ENCODE assay signal across 23 mouse cellular contexts in genomic region chr10:5141471-5141870, GRCm38 (mm10).
DNase-seq lines count a peak whose midpoint lies in the region; ATAC-seq and TF ChIP-seq lines count a peak whose summit lies in the region.
"Had no signal": no experiment of that assay in that cellular context is flagged by ENCODE, and none has a peak within 500 bp of the region (broad histone marks: within the 10 kb centered on the region; RNA-seq: fewer than 3 reads in every experiment).

No protein-coding gene starts in this region.

- H3K4me3 ChIP-seq in embryonic fibroblast, embryonic 13.5 days (ENCODE audit: insufficient read depth, low read length): no peak overlapping the region
- H3K4me3 ChIP-seq in myocyte: no peak overlapping the region

- H3K79me2 ChIP-seq in myocyte (ENCODE audit: control insufficient read depth, insufficient read depth): no peaks in the 10 kb centered on the region

- peaks cover 6% of the 10 kb centered on the region for H3K4me1 ChIP-seq in embryonic fibroblast, embryonic 13.5 days (ENCODE audit: control insufficient read depth, insufficient read depth, low read length)

- H3K36me3 ChIP-seq in myocyte (ENCODE audit: control insufficient read depth, insufficient read depth): peaks cover 58% of the 10 kb centered on the region

- H3K4me2 ChIP-seq in myocyte (ENCODE audit: low read depth): peak overlapping the region; percentile 51

- no peak for TF ChIP-seq POLR2A in embryonic fibroblast, embryonic 13.5 days (IDR thresholded peaks at IDR 0.05; ENCODE audit: low read depth, low read length)
- no peak for TF ChIP-seq POLR2A in myocyte (IDR thresholded peaks at IDR 0.05; ENCODE audit: insufficient read length, low read depth)

- ATAC-seq in inflammation-experienced regulatory T-cells, adult 6 months: no peak
- ATAC-seq: activated CD4-positive, CD25-positive, alpha-beta regulatory T cell, adult 4 months; CD4-positive, CD25-positive, alpha-beta regulatory T cell, adult 4 months; Patski had no signal

- peak overlapping the region; percentile 72 for H3K27ac ChIP-seq in embryonic fibroblast, embryonic 13.5 days (ENCODE audit: insufficient read depth, low read length)

- peak; percentile 68 for DNase-seq in 3T3-L1 (ENCODE audit: low read depth, low spot score)
- DNase-seq in NIH3T3 (ENCODE audit: low read depth): peak; percentile 64
- DNase-seq in urinary bladder, postnatal 25 days (ENCODE audit: low spot score): no peak
- DNase-seq in layer of hippocampus, postnatal 25 days (ENCODE audit: extremely low spot score in 1 of 2, low spot score in 1 of 2): no peak
- no peak for DNase-seq in ovary, postnatal 10 days (ENCODE audit: low spot score)
- DNase-seq: adrenal gland, adult 2 months; adrenal gland, adult 8-10 months; adrenal gland, postnatal 10 days; adrenal gland, postnatal 14 days; adrenal gland, postnatal 25 days; adrenal gland, postnatal 36 days; B cell, adult 2 months; cerebellum, adult 11 months; cerebellum, adult 11-12 months; cerebellum, adult 18-20 months; cerebellum, adult 2 months had no signal

- no peak overlapping the region for H3ac ChIP-seq in myocyte (ENCODE audit: control insufficient read depth, insufficient read length)

- TF ChIP-seq CTCF in embryonic fibroblast, embryonic 13.5 days (IDR thresholded peaks at IDR 0.05; ENCODE audit: borderline replicate concordance, insufficient read depth, low read length): no peak

- no peaks in the 10 kb centered on the region for H3K27me3 ChIP-seq in myocyte (ENCODE audit: control insufficient read depth, insufficient read depth, insufficient read length)
- H3K27me3 ChIP-seq: CH12.LX, Patski had no signal

TF ChIP-seq in myocyte, 11 proteins besides CTCF, POLR2A, EP300 and RAD21:
- TF ChIP-seq USF1 (IDR thresholded peaks at IDR 0.05; ENCODE audit: low read depth): no peak
- no peak for TF ChIP-seq POLR2AphosphoS2 (IDR thresholded peaks at IDR 0.05; ENCODE audit: insufficient read length, low read depth)
- TF ChIP-seq SRF (IDR thresholded peaks at IDR 0.05; ENCODE audit: control insufficient read depth, insufficient read length, low read depth): no peak
- TF ChIP-seq TCF12 (IDR thresholded peaks at IDR 0.05; ENCODE audit: insufficient read depth, poor library complexity, severe bottlenecking): no peak
- TF ChIP-seq REST (IDR thresholded peaks at IDR 0.05; ENCODE audit: insufficient read depth, insufficient read length): no peak
- TF ChIP-seq E2F4 (IDR thresholded peaks at IDR 0.05; ENCODE audit: insufficient read depth): no peak
- TF ChIP-seq MAX (IDR thresholded peaks at IDR 0.05; ENCODE audit: low read depth): no peak
- TF ChIP-seq CEBPB (IDR thresholded peaks at IDR 0.05; ENCODE audit: insufficient read depth, poor library complexity, severe bottlenecking): no peak
- TF ChIP-seq MYOG (IDR thresholded peaks at IDR 0.05; ENCODE audit: control insufficient read depth in 1 of 3, insufficient read depth in 1 of 3, insufficient read length in 2 of 3, low read depth in 2 of 3): no peak
- TF ChIP-seq MYOD1 (IDR thresholded peaks at IDR 0.05; ENCODE audit: control insufficient read depth in 1 of 3, insufficient read length in 2 of 3, low read depth in 2 of 3): no peak
- TF ChIP-seq TCF3 (IDR thresholded peaks at IDR 0.05; ENCODE audit: insufficient read length, low read depth): no peak
TF ChIP-seq in myocyte: peak in this region for 0.

Comparison
In these comparisons a context has a peak if more than half of its experiments do, and no peak if none do; other contexts are left out.
1. DNase-seq: peak in 3T3-L1 (single experiment) and NIH3T3 (single experiment); none in urinary bladder, postnatal 25 days (single experiment), layer of hippocampus, postnatal 25 days (0 of 2) and ovary, postnatal 10 days (single experiment).